Mouse (Mus musculus): ENCODE data around the gene Cdc34. TPM values are rescaled to one million over a fixed set of nuclear protein-coding genes. Genes with fewer than 3 reads are reported as not detected.
A peak's percentile ranks its signal among the peaks of the same experiment; 100 is the strongest.

Gene Cdc34
- polyA plus RNA-seq, 1 experiment = 93.9 TPM

GRCm38 (mm10) chr10:79728323-79729249 is 46.6 kb downstream of the Cdc34 start:
- Histone ChIP-seq H3K4me1 (ENCODE audit: control insufficient read depth, insufficient read depth, low read length) (peaks cover 14% of the 10 kb centered on the region), H3K27ac (ENCODE audit: insufficient read depth, low read length) (peak overlapping the region; percentile 33; the same call in 1 of the 2 replicates), H3K27me3 (ENCODE audit: control insufficient read depth, insufficient read depth, low read length) (no peaks in the 10 kb centered on the region), H3K4me3 (replicated peaks; ENCODE audit: insufficient read depth, low read depth, low read length) (no peak overlapping the region)
- TF ChIP-seq CTCF (IDR thresholded peaks at IDR 0.05; ENCODE audit: borderline replicate concordance, insufficient read depth, low read depth, low read length) (no peak), POLR2A (IDR thresholded peaks at IDR 0.05; ENCODE audit: borderline replicate concordance, insufficient read depth, low read length) (no peak)
- DNase-seq = peak; percentile 33 to 42
- 39% methylated on average over 28 of the region's 28 CpGs for WGBS

- Histone ChIP-seq H3K27me3 (ENCODE audit: control insufficient read depth, insufficient read depth, low read length) (no peaks in the 10 kb centered on the region), H3K27ac (ENCODE audit: insufficient read depth, low read length) (no peak overlapping the region; the same call in 1 of the 2 replicates), H3K4me1 (ENCODE audit: control insufficient read depth, insufficient read depth, low read length) (peaks cover 11% of the 10 kb centered on the region), H3K4me3 (replicated peaks; ENCODE audit: insufficient read depth, low read depth, low read length) (no peak overlapping the region)
- TF ChIP-seq POLR2A (IDR thresholded peaks at IDR 0.05; ENCODE audit: borderline replicate concordance, insufficient read depth, low read length) = no peak
- no peak for TF ChIP-seq CTCF (IDR thresholded peaks at IDR 0.05; ENCODE audit: borderline replicate concordance, insufficient read depth, low read depth, low read length)
- DNase-seq = peak; percentile 53 to 58
- 16% methylated on average over 13 of the region's 13 CpGs for WGBS
Observed at GRCm38 (mm10) chr10:79729357-79729965, 47.5 kb downstream of the Cdc34 start.

DNA sequence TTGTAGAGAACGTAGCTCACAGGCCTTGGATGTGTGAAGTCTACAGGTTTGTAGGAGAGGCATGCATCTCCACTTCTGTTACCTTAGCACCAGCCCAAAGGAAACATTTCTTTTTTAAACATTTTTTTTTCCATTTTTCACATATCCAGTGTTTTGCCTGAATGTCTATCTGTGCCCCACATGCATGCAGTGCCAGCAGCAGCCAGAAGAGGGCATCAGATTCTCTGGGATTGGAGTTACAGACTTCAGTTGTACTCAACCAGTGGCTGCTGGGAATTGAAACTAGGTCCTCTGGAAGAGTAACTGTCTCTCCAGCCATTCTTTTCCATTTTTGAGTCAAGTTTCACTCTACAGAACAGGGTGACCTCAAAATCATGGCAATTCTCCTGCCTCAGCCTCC is 50.5 kb downstream of the Cdc34 start:
- DNase-seq = peak in 1 of 2 experiments; percentile 53
- 96% methylated on average over 1 of the region's 1 CpGs for WGBS
- H3K4me1 ChIP-seq (ENCODE audit: control insufficient read depth, insufficient read depth, low read length) = peaks cover 14% of the 10 kb centered on the region
- TF ChIP-seq POLR2A (IDR thresholded peaks at IDR 0.05; ENCODE audit: borderline replicate concordance, insufficient read depth, low read length) (no peak), CTCF (IDR thresholded peaks at IDR 0.05; ENCODE audit: borderline replicate concordance, insufficient read depth, low read depth, low read length) (peak; percentile 61)
- H3K27ac ChIP-seq (ENCODE audit: insufficient read depth, low read length) = no peak overlapping the region
- no peaks in the 10 kb centered on the region for H3K27me3 ChIP-seq (ENCODE audit: control insufficient read depth, insufficient read depth, low read length)
- H3K4me3 ChIP-seq (replicated peaks; ENCODE audit: insufficient read depth, low read depth, low read length) = no peak overlapping the region

- TF ChIP-seq CTCF (IDR thresholded peaks at IDR 0.05; ENCODE audit: borderline replicate concordance, insufficient read depth, low read depth, low read length) (no peak), POLR2A (IDR thresholded peaks at IDR 0.05; ENCODE audit: borderline replicate concordance, insufficient read depth, low read length) (no peak)
- no peak for DNase-seq
- Histone ChIP-seq H3K4me3 (replicated peaks; ENCODE audit: insufficient read depth, low read depth, low read length) (no peak overlapping the region), H3K27me3 (ENCODE audit: control insufficient read depth, insufficient read depth, low read length) (no peaks in the 10 kb centered on the region), H3K27ac (ENCODE audit: insufficient read depth, low read length) (no peak overlapping the region), H3K4me1 (ENCODE audit: control insufficient read depth, insufficient read depth, low read length) (peaks cover 7% of the 10 kb centered on the region)
- WGBS = 95% methylated on average over 15 of the region's 15 CpGs
Observed at GRCm38 (mm10) chr10:79733847-79734246, 51.9 kb downstream of the Cdc34 start.

DNA sequence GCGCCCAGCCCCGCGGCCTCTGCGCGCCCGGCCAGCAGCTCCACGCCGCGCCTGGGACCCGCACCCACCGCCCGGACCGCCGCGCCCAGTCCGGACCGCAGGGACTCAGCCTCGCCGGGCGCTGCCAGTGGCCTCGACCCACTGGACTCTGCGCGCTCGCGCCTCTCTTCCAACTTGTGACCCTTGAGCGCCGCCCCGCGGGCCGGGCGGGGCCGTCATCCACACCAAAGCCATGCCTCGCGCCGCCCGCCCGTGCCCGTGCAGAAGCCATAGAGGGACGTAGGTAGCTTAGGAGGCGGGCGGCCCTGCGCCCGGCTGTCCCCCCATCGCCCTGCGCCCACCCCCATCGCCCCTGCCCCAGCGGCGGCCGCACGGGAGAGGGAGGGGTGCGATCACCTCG is 53.4 kb downstream of the Cdc34 start:
- H3K27me3 ChIP-seq (ENCODE audit: control insufficient read depth, insufficient read depth, low read length) = no peaks in the 10 kb centered on the region
- DNase-seq = peak in 1 of 2 experiments; percentile 43
- WGBS = 55% methylated on average over 46 of the region's 52 CpGs
- no peak overlapping the region for H3K27ac ChIP-seq (ENCODE audit: insufficient read depth, low read length)
- peaks cover 3% of the 10 kb centered on the region; the same call in 1 of the 2 replicates for H3K4me1 ChIP-seq (ENCODE audit: control insufficient read depth, insufficient read depth, low read length)
- TF ChIP-seq CTCF (IDR thresholded peaks at IDR 0.05; ENCODE audit: borderline replicate concordance, insufficient read depth, low read depth, low read length) (no peak), POLR2A (IDR thresholded peaks at IDR 0.05; ENCODE audit: borderline replicate concordance, insufficient read depth, low read length) (no peak)
- no peak overlapping the region for H3K4me3 ChIP-seq (replicated peaks; ENCODE audit: insufficient read depth, low read depth, low read length)

DNA sequence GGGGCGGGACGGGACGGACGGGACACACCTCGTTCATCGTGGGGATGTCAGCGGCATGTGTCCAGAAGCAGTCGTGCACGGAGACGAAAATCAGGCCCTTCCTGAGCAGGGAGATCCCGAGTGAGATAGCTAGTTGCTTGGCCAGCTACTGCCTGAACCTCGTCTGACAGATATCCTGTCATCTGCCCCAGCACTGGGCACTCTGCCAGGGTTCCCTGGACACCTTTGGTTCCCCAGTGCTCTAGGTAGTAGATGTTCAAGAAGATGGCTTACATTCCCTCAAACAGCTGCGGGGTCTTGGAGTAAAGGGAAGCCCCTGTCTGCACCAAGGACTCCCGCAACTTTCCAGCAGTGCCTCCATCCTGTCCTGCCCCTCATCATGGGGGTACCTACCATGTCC is 54.7 kb downstream of the Cdc34 start:
- H3K4me1 ChIP-seq (ENCODE audit: control insufficient read depth, insufficient read depth, low read length) = peaks cover 3% of the 10 kb centered on the region; the same call in 1 of the 2 replicates
- 46% methylated on average over 14 of the region's 14 CpGs for WGBS
- H3K4me3 ChIP-seq (replicated peaks; ENCODE audit: insufficient read depth, low read depth, low read length) = no peak overlapping the region

More for the DNA sequence above, 54.7 kb downstream of the Cdc34 start:
- Histone ChIP-seq H3K27ac (ENCODE audit: insufficient read depth, low read length) (no peak overlapping the region), H3K27me3 (ENCODE audit: control insufficient read depth, insufficient read depth, low read length) (no peaks in the 10 kb centered on the region)
- no peak for TF ChIP-seq CTCF (IDR thresholded peaks at IDR 0.05; ENCODE audit: borderline replicate concordance, insufficient read depth, low read depth, low read length)
- TF ChIP-seq POLR2A (IDR thresholded peaks at IDR 0.05; ENCODE audit: borderline replicate concordance, insufficient read depth, low read length) = no peak
- peak; percentile 41 to 47 for DNase-seq

Other genes with a start within 250 kb of the Cdc34 start
- not detected in 2 replicates for gene Vmn2r83, start 213.5 kb upstream of the Cdc34 start, polyA plus RNA-seq (2012; rRNA removed)
- 9.2 and 10.4 TPM in 2 replicates for gene Plpp2, start 148.4 kb upstream of the Cdc34 start, polyA plus RNA-seq (2012; rRNA removed)
- 70.3 and 71.8 TPM in 2 replicates for gene Mier2, start 127.0 kb upstream of the Cdc34 start, polyA plus RNA-seq (2012; rRNA removed)
- not detected in 2 replicates for gene Theg, start 94.9 kb upstream of the Cdc34 start, polyA plus RNA-seq (2012; rRNA removed)
- 3.1 and 3.2 TPM in 2 replicates for gene C2cd4c, start 68.2 kb upstream of the Cdc34 start, polyA plus RNA-seq (2012; rRNA removed)
- gene Shc2, start 44.3 kb upstream of the Cdc34 start, polyA plus RNA-seq (2012; rRNA removed) = 30.2 and 31.2 TPM in 2 replicates
- not detected in 2 replicates for gene Odf3l2, start 36.5 kb upstream of the Cdc34 start, polyA plus RNA-seq (2012; rRNA removed)
- gene Madcam1, start 17.6 kb upstream of the Cdc34 start, polyA plus RNA-seq (2012; rRNA removed) = not detected in 2 replicates
- gene Tpgs1, start 12.8 kb upstream of the Cdc34 start, polyA plus RNA-seq (2012; rRNA removed) = 93.3 and 95.4 TPM in 2 replicates
- gene Gzmm, start 6.8 kb downstream of the Cdc34 start, polyA plus RNA-seq (2012; rRNA removed) = 2.3 and 2.8 TPM in 2 replicates
- gene Bsg, start 22.3 kb downstream of the Cdc34 start, polyA plus RNA-seq (2012; rRNA removed) = 1,261 and 1,264 TPM in 2 replicates
- 227 and 270 TPM in 2 replicates for gene Hcn2, start 34.4 kb downstream of the Cdc34 start, polyA plus RNA-seq (2012; rRNA removed)
- 74.7 and 80.4 TPM in 2 replicates for gene Polrmt, start 64.4 kb downstream of the Cdc34 start, polyA plus RNA-seq (2012; rRNA removed)
- gene Fgf22, start 72.9 kb downstream of the Cdc34 start, polyA plus RNA-seq (2012; rRNA removed) = 10.6 and 11.1 TPM in 2 replicates
- gene Rnf126, start 84.8 kb downstream of the Cdc34 start, polyA plus RNA-seq (2012; rRNA removed) = 126 and 127 TPM in 2 replicates
- 2.2 and 2.5 TPM in 2 replicates for gene Fstl3, start 95.1 kb downstream of the Cdc34 start, polyA plus RNA-seq (2012; rRNA removed)
- gene Prss57, start 108.8 kb downstream of the Cdc34 start, polyA plus RNA-seq (2012; rRNA removed) = 0.16 and 0.19 TPM in 2 replicates
- 140 and 143 TPM in 2 replicates for gene Palm, start 111.4 kb downstream of the Cdc34 start, polyA plus RNA-seq (2012; rRNA removed)
- 0.29 and 0.41 TPM in 2 replicates for gene Misp, start 138.8 kb downstream of the Cdc34 start, polyA plus RNA-seq (2012; rRNA removed)
- gene Ptbp1, start 172.2 kb downstream of the Cdc34 start, polyA plus RNA-seq (2012; rRNA removed) = 64.2 and 68.6 TPM in 2 replicates
- gene Prtn3, start 192.3 kb downstream of the Cdc34 start, polyA plus RNA-seq (2012; rRNA removed) = 2.4 and 2.5 TPM in 2 replicates
- 46.0 and 49.3 TPM in 2 replicates for gene Plppr3, start 192.4 kb downstream of the Cdc34 start, polyA plus RNA-seq (2012; rRNA removed)
- 0.15 TPM in 1 of 2 replicates, not detected in the other for gene Elane, start 204.1 kb downstream of the Cdc34 start, polyA plus RNA-seq (2012; rRNA removed)
- 0.29 and 0.41 TPM in 2 replicates for gene Cfd, start 208.7 kb downstream of the Cdc34 start, polyA plus RNA-seq (2012; rRNA removed)
- gene Med16, start 226.7 kb downstream of the Cdc34 start, polyA plus RNA-seq (2012; rRNA removed) = 46.5 and 47.4 TPM in 2 replicates
- not detected in 2 replicates for gene Gm26602, start 228.7 kb downstream of the Cdc34 start, polyA plus RNA-seq (2012; rRNA removed)
- 12.1 and 12.8 TPM in 2 replicates for gene Kiss1r, start 234.8 kb downstream of the Cdc34 start, polyA plus RNA-seq (2012; rRNA removed)
- gene R3hdm4, start 239.0 kb downstream of the Cdc34 start, polyA plus RNA-seq (2012; rRNA removed) = 156 and 162 TPM in 2 replicates
- gene Arid3a, start 244.8 kb downstream of the Cdc34 start, polyA plus RNA-seq (2012; rRNA removed) = 4.7 TPM in 2 replicates